Mouse (Mus musculus): Measurements from ENCODE around the gene Tmem108. TPM values are rescaled to one million over a fixed set of nuclear protein-coding genes. Genes with fewer than 3 reads are reported as not detected.

The Tmem108 gene
- polyA plus RNA-seq, 1 experiment from 2014 or later: 5.5 TPM

- no peak overlapping the region for H3K27ac ChIP-seq
- 89% methylated on average over 10 of the region's 10 CpGs for WGBS
- TF ChIP-seq CTCF (IDR thresholded peaks at IDR 0.05; ENCODE audit: low read depth): no peak
- no peaks in the 10 kb centered on the region for H3K36me3 ChIP-seq (ENCODE audit: insufficient read depth, low read length)
- no peak overlapping the region for H3K4me3 ChIP-seq (replicated peaks; ENCODE audit: low read depth, low read length)
- no peaks in the 10 kb centered on the region for H3K27me3 ChIP-seq (ENCODE audit: insufficient read depth, low read length)
- H3K9ac ChIP-seq (ENCODE audit: low read depth, low read length): no peak overlapping the region
- DNase-seq (ENCODE audit: low spot score): no peak
- no peak for ATAC-seq (replicated peaks; ENCODE audit: low FRiP score, low read depth)
- H3K4me2 ChIP-seq (ENCODE audit: low read length): no peak overlapping the region
- no peaks in the 10 kb centered on the region for H3K4me1 ChIP-seq (replicated peaks; ENCODE audit: insufficient read depth, low read length)
- H3K9me3 ChIP-seq (replicated peaks; ENCODE audit: low read length): no peaks in the 10 kb centered on the region
Observed at GRCm38 (mm10) chr9:103752618-103753017, 9.0 kb downstream of the Tmem108 start.

DNA sequence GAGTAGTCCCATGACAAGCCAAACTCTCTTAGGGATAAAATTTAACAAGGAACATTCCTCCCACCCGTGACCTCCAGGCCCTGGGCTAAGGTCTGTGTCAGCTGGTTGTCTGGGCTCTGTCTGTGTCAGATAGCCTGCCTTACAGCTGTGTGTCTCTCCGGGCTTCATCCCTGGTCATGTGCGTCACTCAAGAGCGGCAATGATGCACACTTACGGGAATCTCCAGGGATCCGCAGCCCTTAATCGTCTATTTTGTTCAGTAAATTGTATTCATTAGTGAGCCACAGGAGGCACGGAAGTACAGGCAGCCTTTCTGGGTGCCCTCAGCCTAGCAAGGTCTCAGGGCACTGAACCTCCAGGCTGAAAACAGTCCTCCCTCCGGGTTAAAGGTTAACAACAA is 10.1 kb downstream of the Tmem108 start:
- no peaks in the 10 kb centered on the region for H3K36me3 ChIP-seq (ENCODE audit: insufficient read depth, low read length)
- DNase-seq (ENCODE audit: low spot score) (no peak), ATAC-seq (replicated peaks; ENCODE audit: low FRiP score, low read depth) (no peak)
- no peak overlapping the region for H3K4me3 ChIP-seq (replicated peaks; ENCODE audit: low read depth, low read length)
- no peaks in the 10 kb centered on the region for H3K27me3 ChIP-seq (ENCODE audit: insufficient read depth, low read length)
- H3K4me1 ChIP-seq (replicated peaks; ENCODE audit: insufficient read depth, low read length): no peaks in the 10 kb centered on the region
- no peak overlapping the region for H3K9ac ChIP-seq (ENCODE audit: low read depth, low read length)
- no peak for TF ChIP-seq CTCF (IDR thresholded peaks at IDR 0.05; ENCODE audit: low read depth)
- H3K9me3 ChIP-seq (replicated peaks; ENCODE audit: low read length): no peaks in the 10 kb centered on the region
- no peak overlapping the region for H3K4me2 ChIP-seq (ENCODE audit: low read length)
- no peak overlapping the region for H3K27ac ChIP-seq
- WGBS: 62% methylated on average over 9 of the region's 9 CpGs

DNA sequence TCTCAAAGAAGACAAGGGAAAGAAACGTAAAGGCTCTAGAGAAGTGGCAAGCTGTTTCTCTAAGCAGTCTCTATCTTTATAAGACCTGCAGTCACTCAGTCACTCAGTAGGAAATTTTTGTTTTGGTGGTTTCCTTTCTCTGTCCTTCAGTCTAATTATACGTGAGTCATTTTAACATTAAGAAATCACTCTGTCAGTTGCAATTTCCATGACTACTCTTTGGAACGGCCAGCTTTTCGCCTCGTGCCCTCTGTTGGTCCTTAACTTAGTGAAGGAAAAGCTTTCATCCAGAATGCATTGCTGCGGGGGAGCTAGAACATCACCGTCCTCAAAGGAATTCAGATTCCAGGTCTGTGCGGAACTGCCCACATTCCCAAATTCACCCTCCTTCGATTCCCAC is 11.1 kb downstream of the Tmem108 start:
- H3K9me3 ChIP-seq (replicated peaks; ENCODE audit: low read length): no peaks in the 10 kb centered on the region
- WGBS: 64% methylated on average over 9 of the region's 9 CpGs

DNA sequence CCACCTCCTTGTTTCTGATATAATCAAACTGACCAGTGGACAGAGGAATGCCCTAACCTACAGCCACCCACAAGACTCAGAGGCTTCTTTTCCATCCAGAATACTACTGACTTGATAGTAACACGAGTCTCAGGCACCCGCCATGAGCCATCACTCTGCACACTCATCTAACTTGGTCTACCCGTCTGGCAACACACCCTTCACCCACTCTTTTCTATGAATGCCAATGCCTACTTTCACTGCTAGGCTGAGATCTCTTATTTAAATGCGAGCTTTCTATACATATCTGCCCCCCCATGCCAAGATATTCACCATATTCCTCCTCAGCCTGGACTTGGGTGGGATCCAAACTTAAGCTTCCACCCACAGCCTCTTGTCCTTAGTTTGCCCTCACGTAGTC is 15.0 kb downstream of the Tmem108 start:
- H3K9ac ChIP-seq (ENCODE audit: low read depth, low read length): no peak overlapping the region
- no peak for ATAC-seq (replicated peaks; ENCODE audit: low FRiP score, low read depth)
- no peak overlapping the region for H3K4me2 ChIP-seq (ENCODE audit: low read length)
- H3K27ac ChIP-seq: no peak overlapping the region
- no peaks in the 10 kb centered on the region for H3K4me1 ChIP-seq (replicated peaks; ENCODE audit: insufficient read depth, low read length)
- H3K4me3 ChIP-seq (replicated peaks; ENCODE audit: low read depth, low read length): no peak overlapping the region
- WGBS: 90% methylated on average over 5 of the region's 5 CpGs
- TF ChIP-seq CTCF (IDR thresholded peaks at IDR 0.05; ENCODE audit: low read depth): no peak
- H3K27me3 ChIP-seq (ENCODE audit: insufficient read depth, low read length): no peaks in the 10 kb centered on the region
- H3K9me3 ChIP-seq (replicated peaks; ENCODE audit: low read length): no peaks in the 10 kb centered on the region
- no peak for DNase-seq (ENCODE audit: low spot score)
- no peaks in the 10 kb centered on the region for H3K36me3 ChIP-seq (ENCODE audit: insufficient read depth, low read length)

More for the DNA sequence above, 11.1 kb downstream of the Tmem108 start:
- Histone ChIP-seq H3K4me2 (ENCODE audit: low read length) (no peak overlapping the region), H3K4me1 (replicated peaks; ENCODE audit: insufficient read depth, low read length) (no peaks in the 10 kb centered on the region), H3K4me3 (replicated peaks; ENCODE audit: low read depth, low read length) (no peak overlapping the region), H3K9ac (ENCODE audit: low read depth, low read length) (no peak overlapping the region), H3K27ac (no peak overlapping the region), H3K27me3 (ENCODE audit: insufficient read depth, low read length) (no peaks in the 10 kb centered on the region), H3K36me3 (ENCODE audit: insufficient read depth, low read length) (no peaks in the 10 kb centered on the region)
- no peak for TF ChIP-seq CTCF (IDR thresholded peaks at IDR 0.05; ENCODE audit: low read depth)
- no peak for DNase-seq (ENCODE audit: low spot score)
- ATAC-seq (replicated peaks; ENCODE audit: low FRiP score, low read depth): no peak

- WGBS: 55% methylated on average over 12 of the region's 12 CpGs
- no peak for TF ChIP-seq CTCF (IDR thresholded peaks at IDR 0.05; ENCODE audit: low read depth)
- ATAC-seq (replicated peaks; ENCODE audit: low FRiP score, low read depth): no peak
- Histone ChIP-seq H3K9ac (ENCODE audit: low read depth, low read length) (no peak overlapping the region), H3K36me3 (ENCODE audit: insufficient read depth, low read length) (no peaks in the 10 kb centered on the region), H3K27ac (no peak overlapping the region), H3K4me2 (ENCODE audit: low read length) (no peak overlapping the region), H3K9me3 (replicated peaks; ENCODE audit: low read length) (no peaks in the 10 kb centered on the region), H3K27me3 (ENCODE audit: insufficient read depth, low read length) (no peaks in the 10 kb centered on the region), H3K4me3 (replicated peaks; ENCODE audit: low read depth, low read length) (no peak overlapping the region), H3K4me1 (replicated peaks; ENCODE audit: insufficient read depth, low read length) (no peaks in the 10 kb centered on the region)
- no peak for DNase-seq (ENCODE audit: low spot score)
Observed at GRCm38 (mm10) chr9:103740145-103740544, 21.5 kb downstream of the Tmem108 start.

DNA sequence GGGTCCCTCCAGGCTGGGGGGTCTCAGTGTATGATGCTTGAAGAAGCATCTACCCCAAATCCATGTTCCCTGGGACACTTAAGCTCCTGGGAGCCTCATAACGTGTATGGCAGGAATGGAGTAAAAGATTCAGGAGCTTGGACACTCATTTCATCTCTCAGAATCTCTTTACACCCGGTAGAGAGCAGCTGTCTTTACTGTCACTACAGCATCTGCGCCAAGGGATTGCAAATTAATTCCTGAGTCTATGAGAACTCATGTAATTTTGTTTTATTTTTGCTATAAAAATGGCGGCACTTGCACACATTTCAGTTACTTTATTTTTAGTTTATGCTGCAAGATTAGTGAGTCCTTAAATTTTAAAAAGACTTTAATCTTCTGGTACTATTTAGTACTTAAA is 22.6 kb downstream of the Tmem108 start:
- no peak for ATAC-seq (replicated peaks; ENCODE audit: low FRiP score, low read depth)
- H3K4me1 ChIP-seq (replicated peaks; ENCODE audit: insufficient read depth, low read length): no peaks in the 10 kb centered on the region
- WGBS: 90% methylated on average over 4 of the region's 4 CpGs
- no peak overlapping the region for H3K27ac ChIP-seq
- no peaks in the 10 kb centered on the region for H3K36me3 ChIP-seq (ENCODE audit: insufficient read depth, low read length)
- no peaks in the 10 kb centered on the region for H3K9me3 ChIP-seq (replicated peaks; ENCODE audit: low read length)
- H3K9ac ChIP-seq (ENCODE audit: low read depth, low read length): no peak overlapping the region
- H3K27me3 ChIP-seq (ENCODE audit: insufficient read depth, low read length): no peaks in the 10 kb centered on the region
- TF ChIP-seq CTCF (IDR thresholded peaks at IDR 0.05; ENCODE audit: low read depth): no peak
- DNase-seq (ENCODE audit: low spot score): no peak
- no peak overlapping the region for H3K4me3 ChIP-seq (replicated peaks; ENCODE audit: low read depth, low read length)
- no peak overlapping the region for H3K4me2 ChIP-seq (ENCODE audit: low read length)

DNA sequence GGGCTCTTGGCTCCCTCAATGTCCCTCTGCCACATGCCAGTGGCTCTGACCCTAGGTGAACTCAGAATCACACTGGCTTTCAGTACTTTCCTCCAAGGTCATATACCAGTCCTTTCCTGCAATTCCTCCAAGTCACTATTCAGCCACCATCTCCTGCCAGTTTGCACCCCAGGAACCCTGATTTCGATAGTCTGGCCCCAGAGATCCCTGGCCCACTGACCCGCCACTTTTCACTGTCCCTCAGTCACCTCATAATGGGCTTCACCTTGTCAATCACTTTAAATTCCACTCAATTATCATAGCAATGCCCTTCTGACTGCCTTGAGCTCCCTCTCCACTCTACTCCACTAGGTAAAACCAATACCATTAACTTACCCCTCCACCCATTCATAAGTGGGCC is 31.9 kb downstream of the Tmem108 start:
- Histone ChIP-seq H3K9ac (ENCODE audit: low read depth, low read length) (no peak overlapping the region), H3K36me3 (ENCODE audit: insufficient read depth, low read length) (no peaks in the 10 kb centered on the region), H3K9me3 (replicated peaks; ENCODE audit: low read length) (no peaks in the 10 kb centered on the region), H3K27ac (no peak overlapping the region), H3K4me3 (replicated peaks; ENCODE audit: low read depth, low read length) (no peak overlapping the region), H3K27me3 (ENCODE audit: insufficient read depth, low read length) (no peaks in the 10 kb centered on the region), H3K4me2 (ENCODE audit: low read length) (no peak overlapping the region), H3K4me1 (replicated peaks; ENCODE audit: insufficient read depth, low read length) (no peaks in the 10 kb centered on the region)
- ATAC-seq (replicated peaks; ENCODE audit: low FRiP score, low read depth) (no peak), DNase-seq (ENCODE audit: low spot score) (no peak)
- 84% methylated on average over 2 of the region's 2 CpGs for WGBS
- no peak for TF ChIP-seq CTCF (IDR thresholded peaks at IDR 0.05; ENCODE audit: low read depth)

Measured in kidney, postnatal 0 days (tissue).